Mouse (Mus musculus) neural tube, embryonic 12.5 days (tissue): ENCODE measurements around the gene Tdp2. TPM values are rescaled to one million over a fixed set of nuclear protein-coding genes. Genes with fewer than 3 reads are reported as not detected.
A peak's percentile ranks its signal among the peaks of the same experiment; 100 is the strongest.
"Not testable (repeated sequence)": the region's sequence is repeated elsewhere in the genome, so short reads cannot be mapped to it uniquely, and the experiment has no call there.

ENCODE experiments used
- ATAC-seq: fragments of 200-750 bp; cut with Nextera tagmentation; 2 replicates; pipeline ENCODE4 v1.8.0; 2017; ENCODE audit warnings: low read depth, mild to moderate bottlenecking, moderate TSS enrichment, moderate library complexity; ENCODE audit not compliant: low FRiP score
- H3K27ac ChIP-seq: fragments of 300-500 bp; sonication (generic); 2 replicates; pipeline ENCODE4 v1.5.1; 2016
- H3K27me3 ChIP-seq: fragments of 300-500 bp; sonication (generic); replicated peaks from 2 replicates; pipeline ENCODE4 v1.6.1; 2016; ENCODE audit warnings: mild to moderate bottlenecking
- H3K36me3 ChIP-seq: fragments of 300-500 bp; sonication (generic); 2 replicates; pipeline ENCODE4 v1.6.1; 2016; ENCODE audit warnings: mild to moderate bottlenecking
- H3K4me1 ChIP-seq: fragments of 300-500 bp; sonication (generic); 2 replicates; pipeline ENCODE4 v1.6.1; 2016
- H3K4me2 ChIP-seq: fragments of 300-500 bp; sonication (generic); replicated peaks from 2 replicates; pipeline ENCODE4 v1.6.1; 2016; ENCODE audit warnings: mild to moderate bottlenecking
- H3K4me3 ChIP-seq: fragments of 300-500 bp; sonication (generic); 2 replicates; pipeline ENCODE4 v1.5.1; 2016
- H3K9ac ChIP-seq: fragments of 300-500 bp; sonication (generic); 2 replicates; pipeline ENCODE4 v1.6.1; 2016; ENCODE audit warnings: mild to moderate bottlenecking
- H3K9me3 ChIP-seq: fragments of 300-500 bp; sonication (generic); 2 replicates; pipeline ENCODE4 v1.6.1; 2016; ENCODE audit warnings: mild to moderate bottlenecking
- WGBS: fragments of 180-500 bp; shearing (Covaris S2); methylation state at CpG from one replicate; pipeline ENCODE4 v1.1.7; 2016; 5-methylcytosine and 5-hydroxymethylcytosine counted together
- polyA plus RNA-seq: library from polyadenylated mRNA; unstranded; fragments of >200 nt; fragmentation: Nextera tagmentation; extraction: Ambion mirVana; gene quantifications from 2 replicates; pipeline ENCODE4 v1.2.1, GENCODE M21; 2016

Gene Tdp2
- polyA plus RNA-seq, 1 experiment from 2014 or later = 60.9 TPM

DNA sequence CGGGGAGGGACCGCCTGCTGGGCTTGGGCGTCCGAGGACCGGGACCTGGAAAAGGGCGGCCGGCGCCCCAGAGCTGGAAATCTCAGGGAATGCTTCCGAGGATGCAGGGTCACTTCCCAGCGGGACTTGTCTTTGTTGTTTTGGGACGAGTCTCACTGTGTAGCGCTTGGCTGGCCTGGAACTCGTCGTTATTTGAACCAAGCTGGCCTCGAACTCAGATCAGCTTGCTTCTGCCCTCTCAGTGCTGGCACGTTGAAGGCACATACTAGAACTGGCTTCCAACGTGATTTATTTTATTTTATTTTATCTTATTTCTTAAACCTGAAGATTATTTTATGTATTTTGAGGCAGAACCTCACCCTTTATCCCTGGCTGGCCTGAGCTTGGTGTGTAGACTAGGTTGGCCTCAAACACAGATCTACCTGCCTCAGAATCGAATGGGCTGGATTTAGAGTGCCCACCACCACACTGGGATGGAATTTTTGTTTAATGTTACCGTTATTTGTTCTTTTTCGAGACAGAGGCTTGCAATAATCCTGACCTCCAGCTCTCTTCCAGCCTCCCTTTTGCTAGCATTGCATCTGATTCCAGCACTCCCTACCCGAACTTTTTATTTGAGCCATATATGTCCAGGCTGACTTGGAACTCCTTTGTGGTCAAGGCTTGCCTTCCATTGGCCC is 792 bp downstream of the Tdp2 start:
- Histone ChIP-seq H3K4me3 (peak overlapping the region; percentile 92), H3K9me3 (no peaks in the 10 kb centered on the region), H3K4me2 (peak overlapping the region; percentile 70), H3K4me1 (peaks cover 16% of the 10 kb centered on the region), H3K27me3 (no peaks in the 10 kb centered on the region), H3K36me3 (no peaks in the 10 kb centered on the region), H3K9ac (peak overlapping the region; percentile 93), H3K27ac (peak overlapping the region; percentile 86; the same call in 1 of the 2 replicates)
- WGBS = 5% methylated on average over 21 of the region's 21 CpGs
- ATAC-seq = peak; percentile 62

DNA sequence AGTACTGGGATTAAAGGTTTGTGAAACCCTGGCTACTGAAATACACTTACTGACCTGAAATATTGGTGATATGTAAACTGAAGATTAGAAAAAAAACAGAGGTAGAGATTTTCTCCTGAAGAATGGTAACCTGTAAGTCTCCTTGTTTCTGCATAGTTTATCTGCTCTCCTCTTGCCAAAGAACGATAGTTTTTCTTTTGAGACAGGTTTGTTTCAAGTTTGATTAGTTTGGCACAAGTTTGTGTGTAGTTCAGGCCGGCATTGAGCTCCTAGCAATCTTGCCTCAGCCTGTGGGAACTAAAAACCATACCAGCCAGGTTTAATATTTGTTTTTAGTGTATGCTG is 1.3 kb downstream of the Tdp2 start:
- Histone ChIP-seq H3K27me3 (no peaks in the 10 kb centered on the region), H3K4me2 (peak overlapping the region; percentile 70), H3K27ac (no peak overlapping the region), H3K4me3 (peak overlapping the region; percentile 92), H3K36me3 (no peaks in the 10 kb centered on the region), H3K9me3 (no peaks in the 10 kb centered on the region), H3K9ac (peak overlapping the region; percentile 93), H3K4me1 (peaks cover 16% of the 10 kb centered on the region)
- WGBS = 69% methylated on average over 2 of the region's 2 CpGs
- no peak for ATAC-seq

DNA sequence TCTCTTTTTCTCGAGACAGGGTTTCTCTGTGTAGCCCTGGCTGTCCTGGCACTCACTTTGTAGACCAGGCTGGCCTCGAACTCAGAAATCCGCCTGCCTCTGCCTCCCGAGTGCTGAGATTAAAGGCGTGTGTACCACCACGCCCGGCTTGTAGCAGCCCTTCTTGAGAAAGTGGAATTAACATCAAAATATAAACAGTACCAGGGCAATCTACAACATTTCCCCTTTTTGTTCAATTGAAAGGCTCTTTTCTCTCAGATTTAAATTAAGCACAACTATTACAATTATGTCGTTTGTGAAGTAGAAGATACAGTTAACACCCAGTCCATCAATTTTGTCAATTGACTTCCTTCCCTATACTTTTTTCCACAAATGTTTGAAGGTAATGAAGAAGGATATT is 6.3 kb downstream of the Tdp2 start:
- H3K9me3 ChIP-seq, ATAC-seq, H3K9ac ChIP-seq, H3K27me3 ChIP-seq, H3K27ac ChIP-seq, H3K4me1 ChIP-seq, H3K4me3 ChIP-seq, H3K4me2 ChIP-seq: not testable (repeated sequence)
- H3K36me3 ChIP-seq = peaks cover 15% of the 10 kb centered on the region; the same call in 1 of the 2 replicates
- 92% methylated on average over 8 of the region's 8 CpGs for WGBS

DNA sequence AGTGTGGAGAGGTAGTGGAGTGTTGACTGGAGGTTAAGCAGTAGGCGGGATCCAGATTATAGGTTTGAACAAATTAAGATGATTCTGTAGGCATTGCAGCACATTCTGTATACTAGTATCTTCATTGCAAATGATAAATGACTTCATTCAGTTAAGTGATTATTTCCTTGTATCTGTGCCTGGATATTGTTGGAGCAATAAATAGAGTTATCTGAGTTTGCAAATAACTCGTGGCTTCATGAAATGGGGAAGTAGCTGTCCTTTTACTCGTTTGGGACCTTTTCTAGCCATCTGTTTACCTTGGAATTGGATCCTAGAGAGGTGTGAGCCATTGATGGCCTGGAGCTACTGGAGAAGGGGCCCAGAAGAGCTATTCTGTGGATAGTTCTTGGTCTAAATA is 8.4 kb downstream of the Tdp2 start:
- H3K4me2 ChIP-seq = no peak overlapping the region
- no peak overlapping the region for H3K9ac ChIP-seq
- no peaks in the 10 kb centered on the region for H3K9me3 ChIP-seq
- H3K27ac ChIP-seq = no peak overlapping the region
- WGBS = 82% methylated on average over 3 of the region's 3 CpGs
- H3K27me3 ChIP-seq = no peaks in the 10 kb centered on the region
- H3K36me3 ChIP-seq = peaks cover 15% of the 10 kb centered on the region; the same call in 1 of the 2 replicates
- H3K4me1 ChIP-seq = peaks cover 5% of the 10 kb centered on the region
- H3K4me3 ChIP-seq = no peak overlapping the region
- no peak for ATAC-seq

DNA sequence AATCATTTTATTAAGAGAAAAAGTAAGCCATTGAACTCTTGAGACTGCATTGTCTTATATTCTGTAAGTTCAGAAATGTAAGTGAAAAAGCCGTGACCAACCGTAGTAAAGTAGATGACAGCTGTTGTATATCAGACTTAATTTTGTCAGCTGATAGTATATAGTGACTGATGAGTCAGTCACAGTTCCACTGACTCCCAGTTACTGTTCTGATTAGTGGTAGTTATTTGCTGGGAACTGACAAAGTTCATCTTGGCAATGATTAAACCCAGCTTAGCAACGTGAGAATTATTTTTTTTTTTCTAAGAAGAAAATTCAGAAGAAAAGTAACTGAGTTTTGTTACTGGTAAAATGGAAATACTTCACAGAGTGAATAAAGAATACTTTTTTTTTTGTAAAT is 10.2 kb downstream of the Tdp2 start:
- Histone ChIP-seq H3K27me3 (no peaks in the 10 kb centered on the region), H3K4me1 (peaks cover 8% of the 10 kb centered on the region), H3K4me2 (no peak overlapping the region), H3K9me3 (no peaks in the 10 kb centered on the region), H3K9ac (no peak overlapping the region), H3K27ac (no peak overlapping the region), H3K36me3 (peaks cover 15% of the 10 kb centered on the region; the same call in 1 of the 2 replicates), H3K4me3 (no peak overlapping the region)
- WGBS = 91% methylated on average over 3 of the region's 3 CpGs
- no peak for ATAC-seq

DNA sequence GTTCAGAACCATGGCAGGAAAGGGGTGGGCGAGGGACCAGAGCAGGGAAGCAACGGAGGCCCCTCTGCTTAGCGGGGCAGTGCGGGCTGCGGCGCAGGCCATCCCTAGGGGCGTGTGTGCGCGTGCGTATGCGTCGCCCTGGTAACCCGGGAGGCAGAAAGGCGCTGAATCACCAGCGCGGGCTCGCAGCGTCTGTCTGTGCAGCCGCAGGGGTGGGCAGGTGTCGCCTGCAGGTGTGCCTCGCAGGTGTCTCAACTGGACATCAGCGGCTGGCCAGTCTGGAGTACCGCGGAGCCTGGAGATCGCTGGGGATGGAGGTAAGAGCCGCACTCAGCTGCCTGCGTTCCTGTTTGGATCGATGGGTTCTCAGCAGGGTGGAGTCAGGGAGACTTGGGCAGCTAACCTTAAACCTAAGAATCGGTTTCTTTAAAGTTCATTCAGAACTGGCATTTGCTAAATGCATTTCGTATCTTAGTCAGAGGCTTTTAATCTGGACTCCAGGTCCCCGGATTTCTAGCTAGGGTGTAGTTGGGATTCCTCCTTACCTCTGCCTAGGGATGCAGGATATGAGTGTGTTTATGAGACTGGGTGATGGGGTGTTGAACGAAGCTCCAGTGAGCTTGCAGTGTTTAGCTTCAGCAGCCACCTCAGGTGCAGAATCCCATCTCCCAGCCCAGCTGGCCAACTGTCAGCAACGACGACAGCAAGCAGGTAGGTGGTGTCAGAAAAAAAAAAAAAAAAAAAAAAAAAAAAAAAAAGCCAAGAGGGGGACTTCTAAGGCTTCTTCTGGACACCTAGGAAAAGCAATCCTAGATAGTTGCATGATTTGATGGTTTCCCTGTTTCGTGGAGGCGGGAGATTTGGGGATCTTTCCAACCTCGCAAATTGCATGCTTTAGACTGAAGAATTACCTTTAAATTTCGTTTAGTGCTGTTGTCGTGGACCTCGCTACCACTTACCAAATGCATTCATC is 13.8 kb downstream of the Tdp2 start, which contains the start of gene D130043K22Rik:
D130043K22Rik (plus strand) TSS at position 153 of the 973 bp plus-strand sequence.
- Histone ChIP-seq H3K27me3 (no peaks in the 10 kb centered on the region), H3K4me1 (peaks cover 8% of the 10 kb centered on the region), H3K27ac (no peak within 1 kb of the TSS), H3K4me3 (peak within 1 kb of the TSS; percentile 56), H3K9me3 (no peaks in the 10 kb centered on the region), H3K4me2 (peak within 1 kb of the TSS; percentile 96), H3K36me3 (peaks cover 11% of the 10 kb centered on the region; the same call in 1 of the 2 replicates), H3K9ac (peak within 1 kb of the TSS; percentile 63)
- 11% methylated on average over 40 of the region's 40 CpGs for WGBS
- ATAC-seq = peak; percentile 96

DNA sequence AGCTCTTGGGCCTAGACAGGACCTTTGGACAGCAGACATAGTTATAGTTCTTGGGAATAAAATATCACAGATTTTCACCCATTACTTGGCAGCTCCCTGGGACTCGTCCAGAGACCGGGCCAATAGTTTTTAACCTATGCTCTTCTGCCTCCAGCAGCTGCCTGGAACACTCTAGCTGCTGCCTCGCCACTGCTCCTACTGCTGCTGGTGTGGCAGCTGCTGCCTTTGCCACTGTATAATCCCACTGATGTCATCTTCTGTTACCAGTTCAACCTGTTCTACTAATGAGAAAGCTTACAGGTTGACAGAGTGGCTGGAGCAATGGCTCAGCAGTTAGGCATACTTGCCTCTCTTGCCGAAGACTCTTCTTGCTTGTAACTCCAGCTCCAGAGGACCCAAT is 17.8 kb downstream of the Tdp2 start:
- Histone ChIP-seq H3K4me3 (no peak overlapping the region), H3K27me3 (no peaks in the 10 kb centered on the region), H3K27ac (no peak overlapping the region), H3K4me2 (no peak overlapping the region), H3K9me3 (no peaks in the 10 kb centered on the region), H3K9ac (no peak overlapping the region), H3K36me3 (no peaks in the 10 kb centered on the region), H3K4me1 (peaks cover 8% of the 10 kb centered on the region)
- ATAC-seq = no peak
- WGBS = 86% methylated on average over 4 of the region's 4 CpGs

DNA sequence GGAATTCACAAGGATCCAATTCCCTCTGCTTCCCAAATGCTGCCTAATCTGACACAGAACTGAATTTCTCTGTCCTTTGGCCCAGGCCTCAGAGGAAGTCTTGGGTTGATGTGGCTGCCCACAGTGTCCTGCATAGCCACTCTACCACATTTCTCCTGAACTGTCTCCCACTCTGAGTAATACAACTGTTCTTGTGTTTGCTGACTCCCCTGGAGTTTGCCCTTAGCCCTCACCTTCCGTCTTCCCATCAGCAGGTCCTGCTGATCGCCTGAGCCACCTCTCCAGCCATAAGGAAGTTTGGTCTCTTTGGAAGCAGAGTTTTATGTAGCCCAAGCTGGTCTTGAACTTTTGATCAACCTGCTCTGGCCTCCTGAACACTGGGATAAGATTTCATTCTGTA is 20.5 kb downstream of the Tdp2 start:
- H3K4me2 ChIP-seq = no peak overlapping the region
- no peaks in the 10 kb centered on the region for H3K4me1 ChIP-seq
- H3K36me3 ChIP-seq = no peaks in the 10 kb centered on the region
- H3K4me3 ChIP-seq = no peak overlapping the region
- H3K9me3 ChIP-seq = no peaks in the 10 kb centered on the region
- H3K27ac ChIP-seq = no peak overlapping the region
- WGBS = 83% methylated on average over 2 of the region's 2 CpGs
- no peak overlapping the region for H3K9ac ChIP-seq
- ATAC-seq = no peak
- no peaks in the 10 kb centered on the region for H3K27me3 ChIP-seq

DNA sequence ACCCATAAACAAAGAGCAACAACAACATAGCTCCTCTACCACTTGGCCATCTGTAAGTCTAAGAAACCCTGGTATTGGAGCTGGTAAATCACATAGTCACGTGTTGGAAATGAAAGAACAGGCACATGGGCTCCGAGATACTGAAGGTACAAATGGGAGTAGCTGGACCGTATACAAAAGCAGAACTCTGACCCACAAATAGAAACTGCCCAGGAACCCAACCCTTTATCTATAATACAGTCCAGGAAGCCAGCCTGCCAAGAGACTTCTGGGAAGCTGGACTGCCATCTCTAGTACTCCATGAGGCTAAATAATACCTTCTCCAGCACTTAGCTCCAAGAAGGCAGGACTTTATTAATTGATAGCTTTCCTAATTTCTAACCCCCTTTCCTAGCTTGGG is 21.1 kb downstream of the Tdp2 start:
- Histone ChIP-seq H3K9ac (no peak overlapping the region), H3K9me3 (no peaks in the 10 kb centered on the region), H3K27ac (no peak overlapping the region), H3K36me3 (no peaks in the 10 kb centered on the region), H3K4me1 (no peaks in the 10 kb centered on the region), H3K27me3 (no peaks in the 10 kb centered on the region), H3K4me3 (no peak overlapping the region), H3K4me2 (no peak overlapping the region)
- ATAC-seq = no peak
- WGBS = 85% methylated on average over 3 of the region's 3 CpGs

DNA sequence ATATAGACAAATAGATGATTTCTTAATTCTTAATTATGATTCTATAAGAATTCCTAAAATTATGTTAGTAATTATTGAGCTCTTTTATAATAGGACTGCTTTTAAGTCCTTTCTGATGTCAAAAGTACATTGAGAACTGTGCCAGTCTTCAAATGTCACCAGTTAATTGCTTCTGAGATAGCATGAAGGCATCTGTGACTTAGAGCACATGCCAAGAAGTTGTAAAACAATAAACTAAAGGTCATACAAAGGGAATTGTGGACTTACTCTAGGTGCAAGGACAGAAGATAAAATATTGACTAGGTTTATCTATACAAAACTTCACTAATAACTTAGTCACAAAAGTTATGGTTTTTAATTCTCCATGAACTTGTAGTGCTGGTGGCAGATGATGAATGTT is 27.6 kb downstream of the Tdp2 start:
- Histone ChIP-seq H3K36me3 (no peaks in the 10 kb centered on the region), H3K4me3 (no peak overlapping the region), H3K4me1 (no peaks in the 10 kb centered on the region; the same call in 1 of the 2 replicates), H3K9me3 (no peaks in the 10 kb centered on the region), H3K27me3 (no peaks in the 10 kb centered on the region), H3K4me2 (no peak overlapping the region), H3K9ac (no peak overlapping the region), H3K27ac (no peak overlapping the region)
- ATAC-seq = no peak

DNA sequence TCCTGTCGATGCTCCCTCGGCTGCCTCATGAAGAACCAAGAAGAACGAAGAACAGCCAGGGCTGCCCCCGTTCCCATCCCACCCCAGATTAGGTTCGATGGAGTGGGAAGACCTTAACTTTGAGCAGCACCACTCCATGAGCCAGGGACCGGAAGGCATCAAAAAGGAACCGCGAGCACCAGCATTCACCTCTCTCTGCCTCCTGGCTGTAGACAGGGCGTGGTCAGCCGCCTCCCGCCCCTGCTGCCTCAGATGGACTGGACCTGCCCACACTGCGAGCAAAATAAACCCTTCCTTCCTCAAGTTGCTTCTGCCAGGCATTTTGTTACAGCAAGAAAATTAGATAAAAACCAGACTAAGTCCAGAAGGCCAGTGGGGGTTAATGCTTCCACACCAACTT is 29.6 kb downstream of the Tdp2 start:
- Histone ChIP-seq H3K4me1 (no peaks in the 10 kb centered on the region; the same call in 1 of the 2 replicates), H3K36me3 (no peaks in the 10 kb centered on the region), H3K27ac (no peak overlapping the region), H3K9ac (no peak overlapping the region), H3K4me3 (no peak overlapping the region), H3K27me3 (no peaks in the 10 kb centered on the region), H3K4me2 (no peak overlapping the region), H3K9me3 (no peaks in the 10 kb centered on the region)
- WGBS = 62% methylated on average over 12 of the region's 12 CpGs
- ATAC-seq = no peak

DNA sequence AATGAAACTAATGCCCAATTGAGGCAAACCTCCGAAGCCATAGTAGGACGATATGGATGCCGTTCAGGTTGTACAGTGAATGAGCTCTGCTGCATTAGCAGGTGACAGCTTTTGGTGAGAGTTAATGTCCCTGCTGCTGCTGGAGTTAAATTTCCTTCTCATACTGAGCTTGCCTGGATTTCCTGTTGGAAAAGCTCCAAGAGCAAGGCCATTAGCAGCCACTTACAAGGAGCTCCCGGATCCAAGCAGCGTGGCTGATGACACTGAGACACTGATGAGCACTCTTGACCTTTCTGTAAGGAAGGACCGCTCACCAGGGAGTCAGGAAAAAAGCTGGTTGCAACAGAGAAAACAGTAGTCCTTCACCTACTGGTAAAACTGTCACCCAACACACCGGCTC is 30.5 kb downstream of the Tdp2 start:
- no peak overlapping the region for H3K4me2 ChIP-seq
- no peak overlapping the region for H3K4me3 ChIP-seq
- no peaks in the 10 kb centered on the region for H3K9me3 ChIP-seq
- no peak overlapping the region for H3K9ac ChIP-seq
- WGBS = 80% methylated on average over 7 of the region's 7 CpGs
- H3K36me3 ChIP-seq = no peaks in the 10 kb centered on the region
- no peaks in the 10 kb centered on the region; the same call in 1 of the 2 replicates for H3K4me1 ChIP-seq
- ATAC-seq = no peak
- H3K27ac ChIP-seq = no peak overlapping the region
- no peaks in the 10 kb centered on the region for H3K27me3 ChIP-seq
